Mouse (Mus musculus) thymus, adult 2 months (tissue): ENCODE results near the gene Pih1d2. TPM values are rescaled to one million over a fixed set of nuclear protein-coding genes. Genes with fewer than 3 reads are reported as not detected.

Experiments used
- DNase-seq: peaks from one replicate; pipeline ENCODE4 v3.0.0; 2021
- H3K27ac ChIP-seq: fragments of 200-500 bp; 2 replicates; pipeline ENCODE4 v1.5.1; 2012; ENCODE audit warnings: low read length, control low read depth; ENCODE audit not compliant: control insufficient read depth, insufficient read depth
- H3K27me3 ChIP-seq: fragments of 200-500 bp; 2 replicates; pipeline ENCODE4 v1.6.1; 2012; ENCODE audit warnings: mild to moderate bottlenecking, low read length, moderate library complexity, mixed read lengths; ENCODE audit not compliant: control insufficient read depth, insufficient read depth
- H3K36me3 ChIP-seq: fragments of 200-500 bp; 2 replicates; pipeline ENCODE4 v1.6.1; 2012; ENCODE audit warnings: mild to moderate bottlenecking, low read length, moderate library complexity; ENCODE audit not compliant: control insufficient read depth, insufficient read depth
- H3K4me1 ChIP-seq: fragments of 200-500 bp; replicated peaks from 2 replicates; pipeline ENCODE4 v1.6.1; 2012; ENCODE audit warnings: low read length; ENCODE audit not compliant: control insufficient read depth, insufficient read depth
- H3K4me3 ChIP-seq: fragments of 200-500 bp; 2 replicates; pipeline ENCODE4 v1.5.1; 2012; ENCODE audit warnings: mild to moderate bottlenecking, low read length, control low read depth, moderate library complexity; ENCODE audit not compliant: control insufficient read depth, insufficient read depth
- CTCF ChIP-seq: fragments of 200-500 bp; IDR thresholded peaks from 2 replicates; pipeline ENCODE4 v1.5.1; 2012; ENCODE audit warnings: mild to moderate bottlenecking, control low read depth, low read length, moderate library complexity, borderline replicate concordance; ENCODE audit not compliant: control insufficient read depth, poor library complexity, insufficient read depth; ENCODE audit errors: extremely low read depth
- POLR2A ChIP-seq: fragments of 200-500 bp; IDR thresholded peaks from 2 replicates; pipeline ENCODE4 v1.6.1; 2012; ENCODE audit warnings: mild to moderate bottlenecking, low read length, control low read depth, moderate library complexity; ENCODE audit not compliant: control insufficient read depth, poor library complexity, insufficient read depth; ENCODE audit errors: extremely low read depth
- WGBS: fragments of 180-500 bp; shearing (Covaris S2); methylation state at CpG from one replicate; pipeline ENCODE4 v1.1.7; 2018; 5-methylcytosine and 5-hydroxymethylcytosine counted together
- polyA plus RNA-seq: library from polyadenylated mRNA; depleted of rRNA; stranded (reverse); fragments of >200 nt; gene quantifications from 2 replicates; pipeline ENCODE4 v1.2.3, GENCODE M21; 2012; rRNA removed

Gene Pih1d2
- 0.69 and 0.85 TPM in 2 replicates for polyA plus RNA-seq

GRCm38 (mm10) chr9:50616766-50617603 is at the start of gene Pih1d2, which contains the start of gene Nkapd1:
Pih1d2 (plus strand) TSS chr9:50617321.
Nkapd1 (minus strand) TSS chr9:50617464.
- H3K4me1 ChIP-seq: peaks cover 3% of the 10 kb centered on the region
- H3K4me3 ChIP-seq: peak within 1 kb of the TSS; percentile 75
- H3K36me3 ChIP-seq: peaks cover 22% of the 10 kb centered on the region
- TF ChIP-seq CTCF (no peak), POLR2A (peak; percentile 54; the same call in 1 of the 2 replicates)
- under 1% methylated on average over 80 of the region's 81 CpGs for WGBS
- peak; percentile 83 for DNase-seq
- peak within 1 kb of the TSS; percentile 46 for H3K27ac ChIP-seq
- H3K27me3 ChIP-seq: no peaks in the 10 kb centered on the region

- DNase-seq: no peak
- TF ChIP-seq CTCF (no peak), POLR2A (no peak)
- H3K27me3 ChIP-seq: no peaks in the 10 kb centered on the region
- H3K36me3 ChIP-seq: no peaks in the 10 kb centered on the region
- H3K4me3 ChIP-seq: no peak overlapping the region
- 89% methylated on average over 4 of the region's 4 CpGs for WGBS
- no peak overlapping the region for H3K27ac ChIP-seq
- H3K4me1 ChIP-seq: no peaks in the 10 kb centered on the region
Measured at GRCm38 (mm10) chr9:50567372-50567771, 49.7 kb upstream of the Pih1d2 start.

GRCm38 (mm10) chr9:50567881-50568280 is 49.2 kb upstream of the Pih1d2 start:
- TF ChIP-seq POLR2A (no peak), CTCF (no peak)
- no peak for DNase-seq
- H3K27me3 ChIP-seq: no peaks in the 10 kb centered on the region
- H3K4me1 ChIP-seq: no peaks in the 10 kb centered on the region
- 90% methylated on average over 2 of the region's 2 CpGs for whole genome bisulfite sequencing
- H3K27ac ChIP-seq: no peak overlapping the region
- no peaks in the 10 kb centered on the region for H3K36me3 ChIP-seq
- no peak overlapping the region for H3K4me3 ChIP-seq

- no peaks in the 10 kb centered on the region for H3K27me3 ChIP-seq
- DNase-seq: no peak
- H3K36me3 ChIP-seq: no peaks in the 10 kb centered on the region
- H3K27ac ChIP-seq: no peak overlapping the region
- 88% methylated on average over 10 of the region's 10 CpGs for WGBS
- H3K4me3 ChIP-seq: no peak overlapping the region
- no peaks in the 10 kb centered on the region for H3K4me1 ChIP-seq
- TF ChIP-seq POLR2A (no peak), CTCF (no peak)
Measured at GRCm38 (mm10) chr9:50569599-50570525, 47.3 kb upstream of the Pih1d2 start.

- Histone ChIP-seq H3K4me3 (no peak overlapping the region), H3K27ac (no peak overlapping the region), H3K27me3 (no peaks in the 10 kb centered on the region), H3K36me3 (no peaks in the 10 kb centered on the region), H3K4me1 (no peaks in the 10 kb centered on the region)
- 90% methylated on average over 4 of the region's 4 CpGs for WGBS
- DNase-seq: no peak
- TF ChIP-seq POLR2A (no peak), CTCF (no peak)
Measured at GRCm38 (mm10) chr9:50580370-50580769, 36.8 kb upstream of the Pih1d2 start.

- Histone ChIP-seq H3K36me3 (no peaks in the 10 kb centered on the region), H3K27me3 (no peaks in the 10 kb centered on the region), H3K4me3 (no peak overlapping the region), H3K27ac (no peak overlapping the region), H3K4me1 (no peaks in the 10 kb centered on the region)
- no peak for DNase-seq
- 95% methylated on average over 6 of the region's 6 CpGs for WGBS
- TF ChIP-seq POLR2A: no peak
- TF ChIP-seq CTCF: no peak
Measured at GRCm38 (mm10) chr9:50585145-50585818, 31.8 kb upstream of the Pih1d2 start.
